Mouse (Mus musculus) neural tube, embryonic 12.5 days (tissue): ENCODE measurements around the gene Greb1. TPM values are rescaled to one million over a fixed set of nuclear protein-coding genes. Genes with fewer than 3 reads are reported as not detected.
A peak's percentile ranks its signal among the peaks of the same experiment; 100 is the strongest.

Experiments used
- ATAC-seq: fragments of 200-750 bp; cut with Nextera tagmentation; 2 replicates; pipeline ENCODE4 v1.8.0; 2017; ENCODE audit warnings: low read depth, mild to moderate bottlenecking, moderate TSS enrichment, moderate library complexity; ENCODE audit not compliant: low FRiP score
- H3K27ac ChIP-seq: fragments of 300-500 bp; sonication (generic); 2 replicates; pipeline ENCODE4 v1.5.1; 2016
- H3K27me3 ChIP-seq: fragments of 300-500 bp; sonication (generic); replicated peaks from 2 replicates; pipeline ENCODE4 v1.6.1; 2016; ENCODE audit warnings: mild to moderate bottlenecking
- H3K36me3 ChIP-seq: fragments of 300-500 bp; sonication (generic); 2 replicates; pipeline ENCODE4 v1.6.1; 2016; ENCODE audit warnings: mild to moderate bottlenecking
- H3K4me1 ChIP-seq: fragments of 300-500 bp; sonication (generic); 2 replicates; pipeline ENCODE4 v1.6.1; 2016
- H3K4me2 ChIP-seq: fragments of 300-500 bp; sonication (generic); replicated peaks from 2 replicates; pipeline ENCODE4 v1.6.1; 2016; ENCODE audit warnings: mild to moderate bottlenecking
- H3K4me3 ChIP-seq: fragments of 300-500 bp; sonication (generic); 2 replicates; pipeline ENCODE4 v1.5.1; 2016
- H3K9ac ChIP-seq: fragments of 300-500 bp; sonication (generic); 2 replicates; pipeline ENCODE4 v1.6.1; 2016; ENCODE audit warnings: mild to moderate bottlenecking
- H3K9me3 ChIP-seq: fragments of 300-500 bp; sonication (generic); 2 replicates; pipeline ENCODE4 v1.6.1; 2016; ENCODE audit warnings: mild to moderate bottlenecking
- WGBS: fragments of 180-500 bp; shearing (Covaris S2); methylation state at CpG from one replicate; pipeline ENCODE4 v1.1.7; 2016; 5-methylcytosine and 5-hydroxymethylcytosine counted together
- polyA plus RNA-seq: library from polyadenylated mRNA; unstranded; fragments of >200 nt; fragmentation: Nextera tagmentation; extraction: Ambion mirVana; gene quantifications from 2 replicates; pipeline ENCODE4 v1.2.1, GENCODE M21; 2016

The Greb1 gene
- polyA plus RNA-seq, 1 experiment from 2014 or later = 3.8 TPM

DNA sequence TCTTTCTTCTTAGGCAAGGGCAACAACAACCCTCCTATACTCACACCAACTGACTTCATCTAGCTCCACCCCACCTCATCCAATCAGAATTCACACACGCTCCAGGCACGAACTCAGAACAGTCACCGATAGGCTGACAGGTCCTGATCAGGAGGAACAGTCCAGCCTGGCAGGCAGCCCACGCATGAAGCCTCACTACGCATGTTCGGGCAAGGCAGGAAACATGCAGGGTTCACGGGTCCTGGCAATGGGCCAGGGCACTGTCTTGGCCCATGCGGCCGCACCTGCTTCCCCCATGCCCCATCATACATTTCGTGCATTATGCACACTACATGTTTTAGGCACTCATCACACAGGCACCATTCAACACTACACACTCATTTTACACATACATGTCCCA is 139.2 kb downstream of the Greb1 start:
- Histone ChIP-seq H3K4me1 (no peaks in the 10 kb centered on the region), H3K36me3 (no peaks in the 10 kb centered on the region), H3K4me2 (no peak overlapping the region), H3K9me3 (no peaks in the 10 kb centered on the region), H3K27ac (no peak overlapping the region), H3K27me3 (no peaks in the 10 kb centered on the region), H3K9ac (no peak overlapping the region), H3K4me3 (no peak overlapping the region)
- 88% methylated on average over 10 of the region's 10 CpGs for WGBS
- ATAC-seq = no peak

DNA sequence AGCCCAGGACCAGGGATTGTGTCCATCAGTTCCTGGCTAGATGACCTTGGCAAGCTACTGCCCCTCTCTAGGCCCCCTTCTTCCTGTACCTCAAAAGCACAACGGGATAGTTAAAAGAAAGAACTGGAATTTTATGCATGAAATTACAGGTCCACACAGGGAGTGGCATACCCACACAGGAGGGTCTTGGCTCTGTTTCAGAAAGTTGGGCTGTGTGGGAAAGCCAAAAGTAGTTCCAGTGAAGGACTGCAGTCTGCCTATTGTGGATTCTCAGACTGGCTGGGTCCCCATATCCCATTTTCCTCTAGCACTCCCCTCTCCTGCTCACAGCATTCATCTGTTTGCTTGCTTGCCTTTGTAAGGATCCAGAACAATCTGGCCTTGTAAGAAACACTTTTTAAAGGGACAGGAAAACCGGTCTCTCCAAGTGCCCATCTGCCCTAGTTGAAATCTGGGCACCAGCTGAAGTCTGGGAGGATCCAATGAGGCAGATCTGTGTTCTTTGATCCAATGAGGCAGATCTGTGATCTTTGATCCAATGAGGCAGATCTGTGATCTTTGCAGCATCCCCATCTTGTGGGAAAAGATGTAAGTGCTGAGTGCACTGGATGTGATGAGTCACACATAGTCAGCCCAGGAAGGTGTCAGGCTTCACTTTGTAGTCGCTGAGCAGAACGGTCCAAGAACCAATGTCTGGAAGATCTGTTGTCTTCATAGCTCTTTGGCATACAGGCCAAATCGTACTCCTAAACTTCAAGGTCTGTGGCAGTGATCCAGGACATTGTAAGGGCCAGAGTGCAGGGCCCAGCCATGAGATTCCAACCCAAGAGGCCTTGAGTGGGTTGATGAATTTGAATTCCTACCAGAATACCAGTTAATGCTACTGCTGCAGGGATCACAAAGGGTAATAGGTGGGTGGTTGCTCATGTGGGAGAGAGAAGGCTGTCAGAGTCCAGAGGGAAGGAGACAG is 143.5 kb downstream of the Greb1 start:
- Histone ChIP-seq H3K9me3 (no peaks in the 10 kb centered on the region), H3K36me3 (no peaks in the 10 kb centered on the region), H3K4me2 (no peak overlapping the region), H3K27me3 (peaks cover 32% of the 10 kb centered on the region), H3K4me1 (peaks cover 8% of the 10 kb centered on the region), H3K4me3 (no peak overlapping the region), H3K9ac (no peak overlapping the region), H3K27ac (no peak overlapping the region)
- no peak for ATAC-seq
- WGBS = 79% methylated on average over 5 of the region's 5 CpGs

DNA sequence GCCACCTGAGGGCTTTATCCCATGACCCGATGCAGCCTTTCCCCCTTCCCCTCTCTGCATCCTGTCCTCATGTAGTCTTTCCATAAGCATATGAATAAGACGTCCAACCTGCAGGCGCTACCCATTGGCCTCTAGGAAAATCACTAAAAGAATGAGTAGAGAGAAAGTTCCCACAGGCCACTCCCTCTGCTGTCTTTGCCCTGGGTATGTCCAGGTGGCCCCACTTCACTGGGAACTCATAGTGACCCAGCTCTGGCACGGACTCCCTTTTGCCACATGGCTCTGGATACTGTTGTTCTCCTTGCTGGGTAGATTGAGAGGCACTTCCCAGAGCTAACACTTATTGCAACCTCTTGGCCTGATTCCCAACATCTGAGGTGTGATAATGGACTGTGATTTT is 145.1 kb downstream of the Greb1 start:
- peaks cover 32% of the 10 kb centered on the region for H3K27me3 ChIP-seq
- no peaks in the 10 kb centered on the region for H3K9me3 ChIP-seq
- H3K9ac ChIP-seq = no peak overlapping the region
- no peak overlapping the region for H3K4me3 ChIP-seq
- no peaks in the 10 kb centered on the region for H3K36me3 ChIP-seq
- no peak overlapping the region for H3K27ac ChIP-seq
- peaks cover 8% of the 10 kb centered on the region for H3K4me1 ChIP-seq
- WGBS = 77% methylated on average over 4 of the region's 4 CpGs
- ATAC-seq = no peak
- no peak overlapping the region for H3K4me2 ChIP-seq

DNA sequence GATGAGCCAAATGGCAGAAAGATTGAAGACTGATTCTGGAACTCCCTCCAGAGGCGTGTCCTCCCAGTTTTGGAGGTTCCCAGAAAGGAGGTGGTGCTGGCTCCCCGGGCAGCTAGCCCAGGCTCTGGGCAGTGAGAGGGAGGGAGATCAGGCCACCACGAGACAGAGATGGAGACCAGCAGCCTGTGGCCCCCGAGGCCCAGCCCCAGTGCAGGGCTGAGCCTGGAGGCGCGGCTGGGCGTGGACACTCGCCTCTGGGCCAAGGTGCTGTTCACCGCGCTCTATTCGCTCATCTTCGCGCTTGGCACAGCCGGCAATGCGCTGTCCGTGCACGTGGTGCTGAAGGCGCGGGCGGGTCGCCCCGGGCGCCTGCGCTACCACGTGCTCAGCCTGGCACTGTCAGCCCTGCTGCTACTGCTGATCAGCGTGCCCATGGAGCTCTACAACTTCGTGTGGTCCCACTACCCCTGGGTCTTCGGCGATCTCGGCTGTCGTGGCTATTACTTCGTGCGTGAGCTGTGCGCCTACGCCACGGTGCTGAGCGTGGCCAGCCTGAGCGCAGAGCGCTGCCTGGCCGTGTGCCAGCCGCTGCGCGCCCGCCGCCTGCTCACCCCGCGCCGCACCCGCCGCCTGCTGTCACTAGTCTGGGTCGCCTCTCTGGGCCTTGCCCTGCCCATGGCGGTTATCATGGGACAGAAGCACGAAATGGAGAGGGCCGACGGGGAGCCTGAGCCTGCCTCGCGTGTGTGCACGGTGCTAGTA is 147.2 kb downstream of the Greb1 start, which contains the start of gene Ntsr2:
Gene Ntsr2, plus strand, starts transcription at position 51 of the 762 bp plus-strand sequence.
- H3K4me3 ChIP-seq = peak within 1 kb of the TSS; percentile 29
- ATAC-seq = peak; percentile 81
- peaks cover 8% of the 10 kb centered on the region for H3K4me1 ChIP-seq
- peaks cover 32% of the 10 kb centered on the region for H3K27me3 ChIP-seq
- WGBS = 5% methylated on average over 58 of the region's 58 CpGs
- H3K36me3 ChIP-seq = no peaks in the 10 kb centered on the region
- 0 out of 2 replicates have a peak within 1 kb of the TSS, but pooled peaks have one; percentile 5 for H3K9ac ChIP-seq
- H3K9me3 ChIP-seq = no peaks in the 10 kb centered on the region
- H3K27ac ChIP-seq = no peak within 1 kb of the TSS
- H3K4me2 ChIP-seq = peak within 1 kb of the TSS; percentile 66

DNA sequence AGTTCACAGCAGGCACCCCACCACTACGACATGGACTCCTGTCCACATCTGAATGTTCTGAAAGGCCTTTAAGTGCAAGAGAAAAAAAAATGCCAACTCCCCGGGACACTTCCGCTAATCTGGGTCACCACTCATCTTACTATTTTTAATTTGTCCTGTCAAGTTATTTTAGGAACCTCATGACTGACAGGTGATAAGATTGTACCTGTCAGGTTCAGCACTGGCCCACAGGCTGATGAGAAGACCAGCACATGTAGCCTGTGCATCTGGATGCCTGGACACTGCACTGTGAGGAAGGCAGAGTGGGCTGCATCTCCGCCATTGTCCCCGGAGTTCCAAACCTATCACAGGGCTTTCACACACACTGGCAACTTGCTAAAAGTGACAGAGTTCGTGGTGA is 150.9 kb downstream of the Greb1 start:
- H3K36me3 ChIP-seq = no peaks in the 10 kb centered on the region
- WGBS = 89% methylated on average over 6 of the region's 6 CpGs
- H3K4me2 ChIP-seq = no peak overlapping the region
- no peak overlapping the region for H3K27ac ChIP-seq
- H3K27me3 ChIP-seq = peaks cover 23% of the 10 kb centered on the region
- H3K4me3 ChIP-seq = no peak overlapping the region
- ATAC-seq = no peak
- peaks cover 8% of the 10 kb centered on the region for H3K4me1 ChIP-seq
- no peak overlapping the region for H3K9ac ChIP-seq
- H3K9me3 ChIP-seq = no peaks in the 10 kb centered on the region

DNA sequence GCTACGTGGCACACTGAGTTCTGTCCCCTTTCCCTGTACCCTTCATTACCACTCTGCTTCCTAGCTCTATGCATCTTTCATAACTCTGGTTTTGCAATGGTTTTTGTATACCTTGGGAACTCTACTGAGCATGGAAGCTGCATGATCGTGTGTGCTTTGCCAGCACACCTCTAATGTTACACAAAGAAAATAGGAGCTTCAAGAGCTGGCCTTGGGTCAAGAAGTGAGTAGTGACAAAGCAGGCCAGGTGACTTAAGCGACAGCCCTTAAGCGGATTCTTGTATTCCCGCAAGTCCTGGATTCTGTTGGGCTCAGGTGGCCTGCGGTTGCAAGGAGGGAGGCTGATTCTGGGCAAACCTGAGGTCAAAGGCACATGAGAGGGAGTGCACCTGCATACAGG is 152.4 kb downstream of the Greb1 start:
- H3K4me3 ChIP-seq = no peak overlapping the region
- no peak overlapping the region for H3K4me2 ChIP-seq
- no peak for ATAC-seq
- no peak overlapping the region for H3K9ac ChIP-seq
- no peaks in the 10 kb centered on the region for H3K9me3 ChIP-seq
- H3K27ac ChIP-seq = no peak overlapping the region
- peaks cover 8% of the 10 kb centered on the region for H3K27me3 ChIP-seq
- 88% methylated on average over 6 of the region's 6 CpGs for WGBS
- no peaks in the 10 kb centered on the region for H3K36me3 ChIP-seq
- peaks cover 8% of the 10 kb centered on the region; the same call in 1 of the 2 replicates for H3K4me1 ChIP-seq

DNA sequence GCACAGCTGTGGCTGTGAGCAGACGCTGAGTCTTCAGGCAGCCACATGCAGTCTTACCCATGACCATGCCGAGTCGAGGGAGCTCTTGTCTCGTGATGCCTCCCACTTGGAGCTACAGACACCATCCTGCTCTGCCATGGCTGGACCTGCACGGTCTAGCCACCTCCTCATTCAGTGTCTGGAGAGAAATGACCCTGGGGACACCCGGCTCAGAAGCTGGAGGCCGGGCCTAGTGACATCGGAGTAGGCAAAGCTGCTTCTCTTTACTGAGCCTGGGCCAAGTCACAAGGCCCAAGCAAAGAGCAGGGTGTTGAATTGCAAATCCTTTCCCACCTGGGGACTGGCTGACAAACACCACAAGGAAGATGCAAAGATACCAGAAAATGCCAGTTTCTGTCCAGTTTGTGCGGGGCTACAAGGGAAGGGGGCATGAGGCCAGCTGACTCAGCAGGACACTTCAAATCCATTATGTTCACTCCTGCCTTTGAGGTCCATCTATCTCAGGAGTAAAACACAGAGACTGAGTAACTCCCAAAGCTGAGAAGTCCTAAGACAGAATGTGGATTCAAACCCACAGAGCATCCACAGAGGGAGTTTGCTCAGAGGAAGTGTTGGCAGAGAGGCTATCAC is 153.8 kb downstream of the Greb1 start:
- WGBS = 57% methylated on average over 9 of the region's 9 CpGs
- Histone ChIP-seq H3K27ac (no peak overlapping the region), H3K4me3 (no peak overlapping the region), H3K9ac (no peak overlapping the region), H3K4me2 (no peak overlapping the region), H3K27me3 (no peaks in the 10 kb centered on the region), H3K4me1 (peaks cover 7% of the 10 kb centered on the region; the same call in 1 of the 2 replicates), H3K9me3 (no peaks in the 10 kb centered on the region), H3K36me3 (no peaks in the 10 kb centered on the region)
- no peak for ATAC-seq

DNA sequence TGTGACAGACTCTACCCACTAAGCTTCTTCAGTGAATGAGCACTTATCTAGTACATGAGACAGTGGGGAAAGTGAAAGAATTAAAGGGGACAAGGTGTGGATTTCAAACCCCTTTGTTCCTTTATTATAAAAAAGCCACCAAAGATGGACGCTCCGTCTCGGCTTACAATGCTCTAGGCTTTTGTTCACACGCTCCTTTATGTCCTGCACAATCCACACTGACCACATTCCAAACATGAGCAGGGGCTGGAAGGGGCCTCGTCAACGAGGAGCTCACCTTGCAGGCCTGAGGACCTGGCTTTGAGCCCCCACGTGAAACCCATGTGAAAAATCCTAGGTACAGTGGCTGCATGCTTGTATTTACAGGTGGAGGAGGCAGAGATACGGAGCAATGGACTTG is 156.0 kb downstream of the Greb1 start:
- no peak overlapping the region for H3K4me3 ChIP-seq
- H3K27me3 ChIP-seq = no peaks in the 10 kb centered on the region
- no peak overlapping the region for H3K27ac ChIP-seq
- no peak for ATAC-seq
- no peak overlapping the region for H3K9ac ChIP-seq
- no peaks in the 10 kb centered on the region for H3K9me3 ChIP-seq
- 45% methylated on average over 8 of the region's 8 CpGs for WGBS
- H3K4me1 ChIP-seq = peaks cover 7% of the 10 kb centered on the region; the same call in 1 of the 2 replicates
- no peaks in the 10 kb centered on the region for H3K36me3 ChIP-seq
- no peak overlapping the region for H3K4me2 ChIP-seq

DNA sequence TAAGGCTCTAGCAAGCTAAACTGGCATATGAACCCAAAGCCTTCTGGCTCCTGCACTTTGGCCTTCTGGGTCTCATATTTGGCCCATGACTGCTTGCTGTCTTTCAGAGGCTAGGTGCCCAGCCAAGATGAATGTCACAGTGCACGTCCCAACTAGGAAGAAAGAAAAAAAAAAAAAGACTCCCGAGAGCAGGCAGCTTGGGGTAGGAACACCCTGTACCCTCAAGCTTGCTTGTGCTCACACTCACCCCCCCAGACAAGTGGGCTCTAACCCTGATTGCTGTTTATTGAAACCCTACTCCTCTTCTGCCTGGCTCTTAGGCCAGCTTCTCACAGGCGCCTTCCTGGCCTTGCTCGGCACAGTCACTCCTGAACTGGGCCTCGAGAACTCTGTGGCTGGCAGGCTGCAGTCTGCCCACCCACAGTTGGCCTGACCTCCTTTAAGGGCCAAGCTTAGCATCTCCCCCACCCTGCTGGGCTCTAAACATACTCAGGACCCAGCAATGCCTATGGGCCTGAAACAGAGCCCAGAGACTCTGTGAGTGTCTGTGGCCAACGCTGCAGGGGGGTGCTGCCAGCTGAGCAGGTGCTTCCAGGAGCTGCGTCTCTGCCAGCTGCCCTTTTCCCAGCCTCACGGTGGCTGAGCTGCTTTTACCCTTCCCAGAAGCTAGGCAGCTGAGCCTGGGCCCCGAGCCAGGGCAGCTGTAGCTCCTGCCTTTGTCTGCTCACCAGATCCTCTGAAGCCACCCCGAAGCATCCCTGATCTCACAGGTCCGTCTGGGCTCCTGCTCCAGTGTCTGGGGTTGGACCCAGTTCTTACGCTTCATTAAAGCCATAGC is 157.0 kb downstream of the Greb1 start:
- peak; percentile 87 for ATAC-seq
- H3K27me3 ChIP-seq = no peaks in the 10 kb centered on the region
- no peak overlapping the region for H3K4me3 ChIP-seq
- peaks cover 7% of the 10 kb centered on the region; the same call in 1 of the 2 replicates for H3K4me1 ChIP-seq
- no peak overlapping the region for H3K4me2 ChIP-seq
- H3K36me3 ChIP-seq = no peaks in the 10 kb centered on the region
- H3K9ac ChIP-seq = no peak overlapping the region
- H3K27ac ChIP-seq = no peak overlapping the region
- 47% methylated on average over 12 of the region's 12 CpGs for WGBS
- no peaks in the 10 kb centered on the region for H3K9me3 ChIP-seq

DNA sequence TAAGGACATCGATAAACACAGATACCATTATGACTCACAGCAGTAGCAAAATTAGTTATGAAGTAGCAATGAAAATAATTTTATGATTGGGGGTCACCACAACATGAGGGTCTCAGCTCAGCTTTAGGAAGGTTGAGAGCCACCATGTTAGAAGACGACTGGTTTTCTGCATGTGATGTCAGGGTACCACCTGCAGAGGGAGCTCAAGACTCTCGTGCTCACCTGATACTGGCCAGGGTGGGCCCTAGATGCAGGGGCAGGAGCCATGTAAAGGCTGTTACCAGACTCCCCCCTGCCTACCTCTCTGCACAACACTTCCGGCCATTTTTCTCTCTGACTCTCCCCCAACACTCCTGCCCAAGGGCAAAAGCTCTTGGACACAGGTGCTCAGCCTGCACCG is 158.7 kb downstream of the Greb1 start:
- H3K27ac ChIP-seq = no peak overlapping the region
- 64% methylated on average over 5 of the region's 5 CpGs for WGBS
- no peak for ATAC-seq
- no peak overlapping the region for H3K4me2 ChIP-seq
- no peak overlapping the region for H3K9ac ChIP-seq
- H3K36me3 ChIP-seq = no peaks in the 10 kb centered on the region
- H3K4me3 ChIP-seq = no peak overlapping the region
- H3K4me1 ChIP-seq = peaks cover 7% of the 10 kb centered on the region; the same call in 1 of the 2 replicates
- no peaks in the 10 kb centered on the region for H3K27me3 ChIP-seq
- H3K9me3 ChIP-seq = no peaks in the 10 kb centered on the region

DNA sequence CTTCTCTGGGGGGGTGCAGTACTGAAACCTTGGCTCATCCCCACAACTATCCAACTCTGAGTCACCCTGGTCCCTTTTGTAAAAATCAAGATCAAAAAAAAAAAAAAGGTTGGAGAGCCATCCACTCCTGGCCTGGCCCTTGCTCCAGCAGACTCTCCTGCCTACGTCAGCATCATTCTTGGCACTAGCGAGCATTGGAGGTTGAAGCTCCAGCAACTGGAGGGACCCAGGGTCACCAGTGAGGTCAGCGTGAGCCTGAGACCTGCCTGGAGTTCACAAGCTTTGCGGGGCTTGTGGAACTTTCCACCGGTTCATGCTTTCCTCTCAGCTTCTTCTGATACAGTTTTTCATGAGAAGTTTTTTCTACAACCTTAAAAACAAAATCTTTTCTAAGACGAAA is 160.6 kb downstream of the Greb1 start:
- Histone ChIP-seq H3K4me1 (peaks cover 7% of the 10 kb centered on the region; the same call in 1 of the 2 replicates), H3K4me3 (no peak overlapping the region), H3K36me3 (no peaks in the 10 kb centered on the region), H3K9ac (no peak overlapping the region), H3K27me3 (no peaks in the 10 kb centered on the region), H3K27ac (no peak overlapping the region), H3K9me3 (no peaks in the 10 kb centered on the region), H3K4me2 (no peak overlapping the region)
- no peak for ATAC-seq
- 90% methylated on average over 6 of the region's 6 CpGs for WGBS
